In genomic region chr5:146794084-146794852, GRCm38 (mm10) we compare ENCODE assay signal across 8 mouse cellular contexts. TPM values are rescaled to one million over a fixed set of nuclear protein-coding genes. Genes with fewer than 3 reads are reported as not detected.
DNase-seq lines count a peak whose midpoint lies in the region; ATAC-seq and TF ChIP-seq lines count a peak whose summit lies in the region.

No protein-coding gene starts in this region.

- peak; percentile 27 to 30 for DNase-seq in left cerebral cortex, adult 8-10 months (ENCODE audit: low spot score in 2 of 2)
- no peak for DNase-seq in left cerebral cortex, adult 11 months (ENCODE audit: low spot score)
- DNase-seq in R1 (ENCODE audit: low read depth, low spot score), result peak; percentile 69
- peak; percentile 65 for DNase-seq in hindbrain, embryonic 10.5 days (ENCODE audit: low spot score)
- DNase-seq in liver, embryonic 11.5 days (ENCODE audit: low spot score), result peak; percentile 75
- DNase-seq in c-Kit-positive CD71-positive TER-119-positive erythroid progenitor cells, embryonic 14.5 days (ENCODE audit: low spot score), result no peak

- peak overlapping the region; percentile 92 for H3K9ac ChIP-seq in liver, embryonic 11.5 days (ENCODE audit: low read depth, low read length)

- no peaks in the 10 kb centered on the region for H3K36me3 ChIP-seq in hindbrain, embryonic 10.5 days
- H3K36me3 ChIP-seq in liver, embryonic 11.5 days (ENCODE audit: control insufficient read depth, insufficient read depth, low read length), result no peaks in the 10 kb centered on the region
- H3K36me3 ChIP-seq in myocyte (ENCODE audit: control insufficient read depth, insufficient read depth), result no peaks in the 10 kb centered on the region

- 1% methylated on average over 83 of the region's 83 CpGs for WGBS in hindbrain, embryonic 10.5 days
- 1% methylated on average over 75 of the region's 83 CpGs for WGBS in liver, embryonic 11.5 days

- H3K4me2 ChIP-seq in liver, embryonic 11.5 days, result peak overlapping the region; percentile 90
- H3K4me2 ChIP-seq in myocyte (ENCODE audit: low read depth), result peak overlapping the region; percentile 80

- H3K4me1 ChIP-seq in embryonic fibroblast, embryonic 13.5 days (ENCODE audit: control insufficient read depth, insufficient read depth, low read length), result peaks cover 15% of the 10 kb centered on the region
- H3K4me1 ChIP-seq in hindbrain, embryonic 10.5 days (replicated peaks), result peaks cover 45% of the 10 kb centered on the region
- peaks cover 39% of the 10 kb centered on the region for H3K4me1 ChIP-seq in liver, embryonic 11.5 days (replicated peaks; ENCODE audit: control insufficient read depth, insufficient read depth, low read length)

- H3K27me3 ChIP-seq in hindbrain, embryonic 10.5 days (ENCODE audit: insufficient read depth, poor library complexity, severe bottlenecking), result no peaks in the 10 kb centered on the region
- no peaks in the 10 kb centered on the region for H3K27me3 ChIP-seq in liver, embryonic 11.5 days (replicated peaks; ENCODE audit: control insufficient read depth, insufficient read depth, low read length)
- no peaks in the 10 kb centered on the region for H3K27me3 ChIP-seq in myocyte (ENCODE audit: control insufficient read depth, insufficient read depth, insufficient read length)

- TF ChIP-seq CTCF in embryonic fibroblast, embryonic 13.5 days (IDR thresholded peaks at IDR 0.05; ENCODE audit: borderline replicate concordance, insufficient read depth, low read length), result no peak

- peak; percentile 52; the same call in 1 of the 2 replicates for TF ChIP-seq POLR2A in embryonic fibroblast, embryonic 13.5 days (IDR thresholded peaks at IDR 0.05; ENCODE audit: low read depth, low read length)
- peak; percentile 85 for TF ChIP-seq POLR2A in myocyte (IDR thresholded peaks at IDR 0.05; ENCODE audit: insufficient read length, low read depth)

- H3K27ac ChIP-seq in embryonic fibroblast, embryonic 13.5 days (ENCODE audit: insufficient read depth, low read length), result peak overlapping the region; percentile 65
- peak overlapping the region; percentile 95 for H3K27ac ChIP-seq in hindbrain, embryonic 10.5 days
- peak overlapping the region; percentile 91 for H3K27ac ChIP-seq in liver, embryonic 11.5 days (ENCODE audit: low read depth, low read length)

- peaks cover 51% of the 10 kb centered on the region for H3K79me2 ChIP-seq in myocyte (ENCODE audit: control insufficient read depth, insufficient read depth)

- no peaks in the 10 kb centered on the region for H3K9me3 ChIP-seq in hindbrain, embryonic 10.5 days
- no peaks in the 10 kb centered on the region for H3K9me3 ChIP-seq in liver, embryonic 11.5 days (ENCODE audit: control insufficient read depth, low read length)

- H3ac ChIP-seq in myocyte (ENCODE audit: control insufficient read depth, insufficient read length), result peak overlapping the region; percentile 65

- H3K4me3 ChIP-seq in embryonic fibroblast, embryonic 13.5 days (ENCODE audit: insufficient read depth, low read length), result peak overlapping the region; percentile 94
- peak overlapping the region; percentile 96 for H3K4me3 ChIP-seq in hindbrain, embryonic 10.5 days
- H3K4me3 ChIP-seq in liver, embryonic 11.5 days (ENCODE audit: low read depth, low read length), result peak overlapping the region; percentile 93
- peak overlapping the region; percentile 62 for H3K4me3 ChIP-seq in myocyte

- ATAC-seq in liver, embryonic 11.5 days (replicated peaks; ENCODE audit: low FRiP score), result peak; percentile 34

TF ChIP-seq in myocyte, 11 proteins besides CTCF, POLR2A, EP300 and RAD21:
- TF ChIP-seq TCF3 (IDR thresholded peaks at IDR 0.05; ENCODE audit: insufficient read length, low read depth), result no peak
- no peak for TF ChIP-seq MAX (IDR thresholded peaks at IDR 0.05; ENCODE audit: low read depth)
- TF ChIP-seq SRF (IDR thresholded peaks at IDR 0.05; ENCODE audit: control insufficient read depth, insufficient read length, low read depth), result no peak
- peak; percentile 63 for TF ChIP-seq POLR2AphosphoS2 (IDR thresholded peaks at IDR 0.05; ENCODE audit: insufficient read length, low read depth)
- TF ChIP-seq E2F4 (IDR thresholded peaks at IDR 0.05; ENCODE audit: insufficient read depth), result no peak
- no peak for TF ChIP-seq TCF12 (IDR thresholded peaks at IDR 0.05; ENCODE audit: insufficient read depth, poor library complexity, severe bottlenecking)
- no peak for TF ChIP-seq MYOG (IDR thresholded peaks at IDR 0.05; ENCODE audit: control insufficient read depth in 1 of 3, insufficient read depth in 1 of 3, insufficient read length in 2 of 3, low read depth in 2 of 3)
- TF ChIP-seq MYOD1 (IDR thresholded peaks at IDR 0.05; ENCODE audit: control insufficient read depth in 1 of 3, insufficient read length in 2 of 3, low read depth in 2 of 3), result no peak
TF ChIP-seq in myocyte: peak in this region for 1.

RNA-seq across cellular contexts. Expression of gene Usp12, which starts 0.5 kb away (rescaled TPM):
- 10 to 100 TPM; 50.1 to 58.9 (median 54.3) TPM for total RNA-seq in left cerebral cortex, adult 8-10 months (2022)
- 24.2 and 30.3 TPM in 2 replicates for polyA plus RNA-seq in embryonic fibroblast, embryonic 13.5 days (2011; ENCODE audit: insufficient read length, low read depth, missing spikeins)
- polyA plus RNA-seq in hindbrain, embryonic 10.5 days (2016; fragmentation: Nextera tagmentation; extraction: Ambion mirVana), result 13.1 and 15.4 TPM in 2 replicates
- polyA plus RNA-seq in liver, embryonic 11.5 days (2014; fragmentation: Nextera tagmentation; extraction: Ambion mirVana), result 11.1 and 12.8 TPM in 2 replicates
- polyA plus RNA-seq in myocyte (2012; fragmentation: generic; extraction: Trizol), result 11.9 TPM

RNA-seq across cellular contexts. Expression of gene Rpl21, which starts 38.4 kb away (rescaled TPM):
- 100 to 1,000 TPM; 131 to 217 (median 174) TPM for total RNA-seq in left cerebral cortex, adult 8-10 months (2022)
- polyA plus RNA-seq in embryonic fibroblast, embryonic 13.5 days (2011; ENCODE audit: insufficient read length, low read depth, missing spikeins), result 87.4 and 122 TPM in 2 replicates
- polyA plus RNA-seq in hindbrain, embryonic 10.5 days (2016; fragmentation: Nextera tagmentation; extraction: Ambion mirVana), result 464 and 510 TPM in 2 replicates
- polyA plus RNA-seq in liver, embryonic 11.5 days (2014; fragmentation: Nextera tagmentation; extraction: Ambion mirVana), result 719 and 772 TPM in 2 replicates
- polyA plus RNA-seq in myocyte (2012; fragmentation: generic; extraction: Trizol), result 519 TPM

RNA-seq across cellular contexts. Expression of gene Rasl11a, which starts 50.6 kb away (rescaled TPM):
- total RNA-seq in left cerebral cortex, adult 8-10 months (2022), result 1 to 10 TPM; 3.2 to 5.9 (median 4.9) TPM
- polyA plus RNA-seq in embryonic fibroblast, embryonic 13.5 days (2011; ENCODE audit: insufficient read length, low read depth, missing spikeins), result 9.6 and 9.7 TPM in 2 replicates
- polyA plus RNA-seq in hindbrain, embryonic 10.5 days (2016; fragmentation: Nextera tagmentation; extraction: Ambion mirVana), result 21.9 and 33.7 TPM in 2 replicates
- 4.3 and 4.9 TPM in 2 replicates for polyA plus RNA-seq in liver, embryonic 11.5 days (2014; fragmentation: Nextera tagmentation; extraction: Ambion mirVana)
- polyA plus RNA-seq in myocyte (2012; fragmentation: generic; extraction: Trizol), result 1.3 TPM

Comparison
In these comparisons a context has a peak if more than half of its experiments do, and no peak if none do; other contexts are left out.
1. DNase-seq: peak in left cerebral cortex, adult 8-10 months (2 of 2), R1 (single experiment), hindbrain, embryonic 10.5 days (single experiment) and liver, embryonic 11.5 days (single experiment); none in left cerebral cortex, adult 11 months (single experiment) and c-Kit-positive CD71-positive TER-119-positive erythroid progenitor cells, embryonic 14.5 days (single experiment).
2. Peak in every context shown above with its lines, with median percentiles within 50 percentile points of each other: H3K27ac ChIP-seq and H3K4me3 ChIP-seq.